Mouse (Mus musculus) ES-E14 (cell line): ENCODE measurements around the gene Ccdc9b. TPM values are rescaled to one million over a fixed set of nuclear protein-coding genes. Genes with fewer than 3 reads are reported as not detected.

Experiments used
- DNase-seq: peaks from one replicate; pipeline ENCODE4 v3.0.0-alpha.2; 2013; ENCODE audit warnings: low read depth, low spot score
- H3K27ac ChIP-seq: 2 replicates; pipeline ENCODE4 v1.5.1; 2012; ENCODE audit warnings: low read depth, mild to moderate bottlenecking, low read length, moderate library complexity, mixed read lengths; ENCODE audit not compliant: poor library complexity, insufficient read depth, severe bottlenecking
- H3K36me3 ChIP-seq: 2 replicates; pipeline ENCODE4 v1.6.1; 2012; ENCODE audit warnings: mild to moderate bottlenecking, low read length, moderate library complexity, mixed read lengths; ENCODE audit not compliant: control insufficient read depth, poor library complexity, insufficient read depth, severe bottlenecking
- H3K4me1 ChIP-seq, 2 experiments: fragments of 150-350 bp in 1 of 2; sonication (generic) in 1 of 2; 2 replicates each; pipeline ENCODE4 v1.6.1; 2012; ENCODE audit warnings: low read length in 2 of 2, mild to moderate bottlenecking in 1 of 2, mixed read lengths in 1 of 2; ENCODE audit not compliant: control insufficient read depth in 2 of 2, insufficient read depth in 2 of 2, poor library complexity in 1 of 2
- H3K4me3 ChIP-seq, 2 experiments: fragments of 150-350 bp in 1 of 2; sonication (generic) in 1 of 2; 2 replicates each; pipeline ENCODE4 v1.5.1; 2012; ENCODE audit warnings: low read length in 2 of 2, low read depth in 1 of 2, mild to moderate bottlenecking in 1 of 2, mixed read lengths in 1 of 2; ENCODE audit not compliant: insufficient read depth in 1 of 2, poor library complexity in 1 of 2, severe bottlenecking in 1 of 2
- H3K9ac ChIP-seq: 2 replicates; pipeline ENCODE4 v1.6.1; 2012; ENCODE audit warnings: low read depth, mild to moderate bottlenecking, low read length, mixed read lengths; ENCODE audit not compliant: poor library complexity, insufficient read depth, severe bottlenecking
- H3K9me3 ChIP-seq: fragments of 150-350 bp; sonication (generic); 2 replicates; pipeline ENCODE4 v1.6.1; 2012; ENCODE audit warnings: low read depth, mild to moderate bottlenecking, low read length; ENCODE audit not compliant: control insufficient read depth, insufficient read depth
- CHD2 ChIP-seq: IDR thresholded peaks from 2 replicates; pipeline ENCODE4 v1.6.1; 2014; ENCODE audit warnings: mild to moderate bottlenecking, low read depth, low read length, inconsistent platforms
- HCFC1 ChIP-seq: IDR thresholded peaks from 2 replicates; pipeline ENCODE4 v1.6.1; 2012; ENCODE audit warnings: low read length, inconsistent platforms, borderline replicate concordance; ENCODE audit not compliant: insufficient read depth
- MAFK ChIP-seq: IDR thresholded peaks from 2 replicates; pipeline ENCODE4 v1.6.1; 2014; ENCODE audit warnings: mild to moderate bottlenecking, low read depth, low read length, inconsistent platforms; ENCODE audit not compliant: insufficient read depth
- ZC3H11A ChIP-seq: IDR thresholded peaks from 2 replicates; pipeline ENCODE4 v1.6.1; 2012; ENCODE audit warnings: low read depth, mild to moderate bottlenecking, inconsistent platforms, low read length, borderline replicate concordance
- ZNF384 ChIP-seq: IDR thresholded peaks from 2 replicates; pipeline ENCODE4 v1.6.1; 2012; ENCODE audit warnings: low read depth, low read length, inconsistent platforms
- in situ Hi-C, 2 experiments: fragments of 600-800 bp; cut with MboI; formaldehyde crosslinking; loops; one replicate each; pipeline ENCODE4 v1.15.1; 2025; ENCODE audit warnings: low sequenced_read_pairs in 2 of 2, inconsistent platforms in 1 of 2; ENCODE audit not compliant: unreplicated experiment in 2 of 2
- total RNA-seq: library from RNA; depleted of rRNA; stranded (reverse); fragments of 300-350 nt; gene quantifications from 2 replicates; pipeline ENCODE4 v1.2.3, GENCODE M21; 2012

The Ccdc9b gene
- total RNA-seq, 1 experiment: 3.1 TPM

DNA sequence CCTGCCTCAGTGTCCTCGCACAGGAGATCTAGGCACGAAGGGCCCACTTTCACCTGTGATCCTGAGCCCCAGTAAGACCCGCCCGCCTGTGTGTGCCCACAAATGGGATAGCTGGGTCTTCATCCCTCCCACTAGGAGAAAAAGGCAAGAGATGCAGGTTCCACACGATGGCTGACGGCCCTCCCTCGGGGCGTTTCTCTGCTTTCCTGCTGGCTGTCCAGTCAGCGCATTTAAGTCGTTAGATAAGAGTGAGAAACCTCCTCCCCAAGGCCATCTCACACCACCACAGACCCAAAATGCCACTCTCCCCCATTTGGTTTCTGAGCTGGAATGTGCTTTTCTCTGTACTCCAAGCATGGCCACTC is 305 bp upstream of the Ccdc9b start:
- peak overlapping the region; percentile 6; the same call in 1 of the 2 replicates for H3K9ac ChIP-seq
- no peak overlapping the region for H3K27ac ChIP-seq
- peaks cover 4 to 17% of the 10 kb centered on the region in 2 experiments for H3K4me1 ChIP-seq
- H3K36me3 ChIP-seq: no peaks in the 10 kb centered on the region
- in situ Hi-C loops: no loop called here
- TF ChIP-seq CHD2: no peak
- no peak for TF ChIP-seq MAFK
- no peak for TF ChIP-seq HCFC1
- TF ChIP-seq ZNF384: no peak
- TF ChIP-seq ZC3H11A: no peak
- no peak for DNase-seq
- H3K9me3 ChIP-seq: no peaks in the 10 kb centered on the region
- H3K4me3 ChIP-seq: no peak overlapping the region; a peak in 1 of 4 replicates

DNA sequence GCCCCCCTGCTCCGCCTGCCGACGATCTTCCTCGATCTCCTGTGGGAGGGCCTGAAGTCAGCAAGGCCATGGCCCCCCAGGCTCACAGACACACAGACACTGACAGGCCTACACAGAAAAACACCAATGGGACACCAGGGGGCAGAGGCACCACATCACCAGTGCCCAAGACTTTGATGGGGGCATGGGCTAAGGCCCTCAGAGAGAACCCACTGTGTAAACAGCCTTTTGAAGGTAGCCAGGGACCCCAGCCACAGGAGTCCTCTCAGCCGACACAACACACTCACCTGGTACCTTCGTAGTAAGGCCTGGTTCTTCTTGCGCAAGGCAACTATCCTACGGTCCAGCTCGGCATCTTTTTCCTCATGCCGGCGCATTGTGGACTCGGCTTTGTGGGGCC is 1.1 kb downstream of the Ccdc9b start:
- no peak for DNase-seq
- in situ Hi-C loops: no loop called here
- Histone ChIP-seq H3K36me3 (no peaks in the 10 kb centered on the region), H3K27ac (no peak overlapping the region), H3K4me3 (no peak overlapping the region), H3K4me1 (peaks cover 4 to 17% of the 10 kb centered on the region in 2 experiments), H3K9ac (no peak overlapping the region), H3K9me3 (no peaks in the 10 kb centered on the region)
- TF ChIP-seq HCFC1: no peak
- no peak for TF ChIP-seq ZC3H11A
- TF ChIP-seq MAFK: no peak
- no peak for TF ChIP-seq ZNF384
- TF ChIP-seq CHD2: no peak

DNA sequence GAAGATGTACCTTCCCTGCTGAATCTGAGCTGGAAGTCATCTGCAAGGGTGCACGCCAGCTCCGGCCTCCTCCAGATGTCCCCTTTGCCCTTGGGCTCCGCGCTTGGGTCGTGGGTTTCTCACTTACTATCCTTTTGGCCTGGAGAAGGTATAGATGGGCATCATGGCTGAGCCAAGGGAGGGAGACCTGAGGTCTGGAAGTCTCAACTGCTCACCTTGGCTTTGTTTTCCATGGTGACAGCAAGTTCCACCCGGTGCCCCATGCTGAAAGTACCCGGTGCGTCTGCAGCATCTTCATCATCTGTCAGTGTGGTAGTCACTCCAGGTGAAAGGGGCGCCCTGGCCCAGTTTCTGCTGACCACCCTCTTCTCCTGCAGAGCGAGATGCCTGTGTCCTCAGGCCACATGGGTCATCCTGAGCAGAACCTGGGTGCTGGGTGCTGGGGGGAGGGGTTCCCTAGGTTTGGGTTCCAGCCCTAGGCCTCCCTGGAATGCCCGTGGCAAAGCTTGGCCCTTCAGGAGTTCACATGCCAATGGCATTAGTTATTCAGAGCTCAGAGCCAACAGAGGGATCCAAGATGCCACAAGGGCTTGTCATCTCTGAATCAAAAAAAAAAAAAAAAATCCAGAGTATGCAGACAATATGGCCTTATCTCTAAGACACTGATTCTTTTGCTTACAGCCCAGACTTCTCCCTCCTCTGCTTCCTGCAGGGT is 2.0 kb downstream of the Ccdc9b start:
- no peak overlapping the region for H3K4me3 ChIP-seq
- H3K9me3 ChIP-seq: no peaks in the 10 kb centered on the region
- no peak overlapping the region for H3K9ac ChIP-seq
- no peak overlapping the region for H3K27ac ChIP-seq
- H3K4me1 ChIP-seq: peaks cover 4 to 17% of the 10 kb centered on the region in 2 experiments
- no peak for DNase-seq
- TF ChIP-seq HCFC1: no peak
- no peak for TF ChIP-seq ZNF384
- no peak for TF ChIP-seq MAFK
- TF ChIP-seq CHD2: no peak
- TF ChIP-seq ZC3H11A: no peak
- in situ Hi-C loops: no loop called here
- H3K36me3 ChIP-seq: no peaks in the 10 kb centered on the region

DNA sequence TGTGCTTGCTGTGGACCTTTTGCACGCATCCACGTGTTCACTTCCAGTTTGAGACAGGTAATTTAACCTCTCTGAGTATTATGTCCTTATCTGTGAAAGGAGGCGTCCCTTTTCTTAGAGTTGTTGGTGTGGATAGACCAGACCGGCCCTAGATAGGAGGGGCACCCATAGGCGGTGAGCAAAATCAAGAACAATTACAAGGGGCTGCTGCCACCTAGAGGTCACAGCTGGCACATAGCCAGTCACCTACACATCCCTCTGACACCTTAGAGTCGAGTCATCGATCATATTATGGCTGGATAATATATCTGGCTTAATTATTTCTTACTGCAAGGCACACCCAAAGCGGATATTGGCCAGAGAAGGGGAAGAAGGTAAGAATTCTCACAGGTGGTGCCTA is 2.6 kb downstream of the Ccdc9b start:
- peaks cover 4 to 17% of the 10 kb centered on the region in 2 experiments for H3K4me1 ChIP-seq
- no peak overlapping the region for H3K9ac ChIP-seq
- H3K27ac ChIP-seq: no peak overlapping the region
- H3K4me3 ChIP-seq: no peak overlapping the region
- in situ Hi-C loops: no loop called here
- H3K9me3 ChIP-seq: no peaks in the 10 kb centered on the region
- no peaks in the 10 kb centered on the region for H3K36me3 ChIP-seq
- TF ChIP-seq MAFK: no peak
- TF ChIP-seq CHD2: no peak
- no peak for TF ChIP-seq HCFC1
- no peak for TF ChIP-seq ZNF384
- TF ChIP-seq ZC3H11A: no peak; the same call in 1 of the 2 replicates
- DNase-seq: no peak
